Mouse (Mus musculus) right cerebral cortex, adult 18-20 months (tissue): ENCODE results near the gene Fchsd2.

ENCODE experiments used
- DNase-seq: peaks from one replicate; pipeline ENCODE4 v3.0.0; 2022; ENCODE audit warnings: mixed read lengths

Fchsd2 gene

GRCm38 (mm10) chr7:101074170-101074767 lies 18.4 kb upstream of the Fchsd2 start:
- no peak for DNase-seq

GRCm38 (mm10) chr7:101083562-101084166 lies 9.0 kb upstream of the Fchsd2 start:
- DNase-seq, result no peak

GRCm38 (mm10) chr7:101084816-101085456 lies 7.7 kb upstream of the Fchsd2 start:
- no peak for DNase-seq

GRCm38 (mm10) chr7:101085779-101086178 lies 6.9 kb upstream of the Fchsd2 start:
- DNase-seq, result no peak

GRCm38 (mm10) chr7:101088687-101089086 lies 4.0 kb upstream of the Fchsd2 start:
- DNase-seq, result peak; percentile 25

- DNase-seq, result no peak
Measured at GRCm38 (mm10) chr7:101089242-101089641, 3.4 kb upstream of the Fchsd2 start.

GRCm38 (mm10) chr7:101093231-101093630 lies 568 bp downstream of the Fchsd2 start:
- no peak for DNase-seq

- no peak for DNase-seq
Measured at GRCm38 (mm10) chr7:101094746-101095145, 2.1 kb downstream of the Fchsd2 start.

- DNase-seq, result no peak
Measured at GRCm38 (mm10) chr7:101095560-101095959, 2.9 kb downstream of the Fchsd2 start.

- DNase-seq, result no peak
Measured at GRCm38 (mm10) chr7:101096576-101096975, 3.9 kb downstream of the Fchsd2 start.

- no peak for DNase-seq
Measured at GRCm38 (mm10) chr7:101097084-101097483, 4.4 kb downstream of the Fchsd2 start.

GRCm38 (mm10) chr7:101099981-101100380 lies 7.3 kb downstream of the Fchsd2 start:
- no peak for DNase-seq

- peak; percentile 79 for DNase-seq
Measured at GRCm38 (mm10) chr7:101101156-101101691, 8.6 kb downstream of the Fchsd2 start.

- no peak for DNase-seq
Measured at GRCm38 (mm10) chr7:101106666-101107065, 14.0 kb downstream of the Fchsd2 start.

- DNase-seq, result no peak
Measured at GRCm38 (mm10) chr7:101107073-101107810, 14.6 kb downstream of the Fchsd2 start.

GRCm38 (mm10) chr7:101107968-101108652 lies 15.4 kb downstream of the Fchsd2 start:
- peak; percentile 98 for DNase-seq

GRCm38 (mm10) chr7:101108653-101109005 lies 16.0 kb downstream of the Fchsd2 start:
- DNase-seq, result no peak

- DNase-seq, result no peak
Measured at GRCm38 (mm10) chr7:101109006-101109855, 16.6 kb downstream of the Fchsd2 start.

- no peak for DNase-seq
Measured at GRCm38 (mm10) chr7:101109856-101110350, 17.2 kb downstream of the Fchsd2 start.

- DNase-seq, result no peak
Measured at GRCm38 (mm10) chr7:101113410-101113809, 20.7 kb downstream of the Fchsd2 start.

GRCm38 (mm10) chr7:101114328-101114727 lies 21.7 kb downstream of the Fchsd2 start:
- no peak for DNase-seq

- no peak for DNase-seq
Measured at GRCm38 (mm10) chr7:101119391-101119790, 26.7 kb downstream of the Fchsd2 start.
